Mouse (Mus musculus) MEL (cell line): ENCODE measurements around the gene Cyb5d1. TPM values are rescaled to one million over a fixed set of nuclear protein-coding genes. Genes with fewer than 3 reads are reported as not detected.

Experiments
- DNase-seq: peaks from one replicate; pipeline ENCODE4 v3.0.0; 2011; ENCODE audit warnings: low read depth, low spot score
- H3K27ac ChIP-seq: 2 replicates; pipeline ENCODE4 v1.5.1; 2012; ENCODE audit warnings: low read depth, mild to moderate bottlenecking, control low read depth, low read length, moderate library complexity; ENCODE audit not compliant: control insufficient read depth
- H3K27me3 ChIP-seq, 2 experiments: fragments of 150-350 bp in 1 of 2; sonication (generic) in 1 of 2; 2 replicates each; pipeline ENCODE4 v1.6.1; 2012; ENCODE audit warnings: low read length in 2 of 2, mild to moderate bottlenecking in 2 of 2, improper control_type of control experiment in 1 of 2, moderate library complexity in 1 of 2; ENCODE audit not compliant: insufficient read depth in 2 of 2, control insufficient read depth in 1 of 2
- H3K36me3 ChIP-seq, 2 experiments: 2 replicates each; pipeline ENCODE4 v1.6.1; 2012 to 2014; ENCODE audit warnings: low read length in 2 of 2, improper control_type of control experiment in 1 of 2, inconsistent platforms in 1 of 2, mild to moderate bottlenecking in 1 of 2; ENCODE audit not compliant: insufficient read depth in 2 of 2, control insufficient read depth in 1 of 2
- H3K4me1 ChIP-seq, 2 experiments: fragments of 150-350 bp in 1 of 2; sonication (generic) in 1 of 2; 2 replicates each; pipeline ENCODE4 v1.6.1; 2012; ENCODE audit warnings: low read length in 2 of 2, improper control_type of control experiment in 1 of 2, mild to moderate bottlenecking in 1 of 2; ENCODE audit not compliant: insufficient read depth in 2 of 2, control insufficient read depth in 1 of 2
- H3K4me3 ChIP-seq, 2 experiments: fragments of 150-350 bp in 1 of 2; sonication (generic) in 1 of 2; 2 replicates each; pipeline ENCODE4 v1.5.1; 2012; ENCODE audit warnings: low read depth in 2 of 2, low read length in 2 of 2, mild to moderate bottlenecking in 2 of 2, moderate library complexity in 2 of 2, control low read depth in 1 of 2, improper control_type of control experiment in 1 of 2; ENCODE audit not compliant: control insufficient read depth in 1 of 2, insufficient read depth in 1 of 2
- H3K79me2 ChIP-seq: 2 replicates; pipeline ENCODE4 v1.6.1; 2012; ENCODE audit warnings: mild to moderate bottlenecking, low read length, moderate library complexity; ENCODE audit not compliant: control insufficient read depth, poor library complexity, insufficient read depth
- H3K9ac ChIP-seq: 2 replicates; pipeline ENCODE4 v1.6.1; 2012; ENCODE audit warnings: low read depth, mild to moderate bottlenecking, control low read depth, low read length, moderate library complexity; ENCODE audit not compliant: control insufficient read depth, poor library complexity, severe bottlenecking
- H3K9me3 ChIP-seq: fragments of 150-350 bp; sonication (generic); replicated peaks from 2 replicates; pipeline ENCODE4 v1.6.1; 2012; ENCODE audit warnings: mild to moderate bottlenecking, low read length, improper control_type of control experiment, moderate library complexity; ENCODE audit not compliant: insufficient read depth
- BHLHE40 ChIP-seq: IDR thresholded peaks from 2 replicates; pipeline ENCODE4 v1.6.1; 2012; ENCODE audit warnings: low read depth, mild to moderate bottlenecking, inconsistent platforms, low read length, improper control_type of control experiment, borderline replicate concordance
- CHD1 ChIP-seq: IDR thresholded peaks from 2 replicates; pipeline ENCODE4 v1.6.1; 2012; ENCODE audit warnings: low read depth, mild to moderate bottlenecking, inconsistent platforms, low read length, improper control_type of control experiment
- CHD2 ChIP-seq: IDR thresholded peaks from 2 replicates; pipeline ENCODE4 v1.6.1; 2011; ENCODE audit warnings: low read length, improper control_type of control experiment
- E2F4 ChIP-seq: IDR thresholded peaks from 2 replicates; pipeline ENCODE4 v1.6.1; 2011; ENCODE audit warnings: low read depth, low read length, improper control_type of control experiment, borderline replicate concordance
- ETS1 ChIP-seq: IDR thresholded peaks from 2 replicates; pipeline ENCODE4 v1.6.1; 2012; ENCODE audit warnings: low read depth, mild to moderate bottlenecking, inconsistent platforms, low read length, improper control_type of control experiment, moderate library complexity
- HCFC1 ChIP-seq: IDR thresholded peaks from 2 replicates; pipeline ENCODE4 v1.6.1; 2012; ENCODE audit warnings: low read depth, mild to moderate bottlenecking, inconsistent platforms, low read length, improper control_type of control experiment, moderate library complexity
- JUND ChIP-seq: IDR thresholded peaks from 2 replicates; pipeline ENCODE4 v1.6.1; 2011; ENCODE audit warnings: low read depth, mild to moderate bottlenecking, improper control_type of control experiment, low read length
- KAT2A ChIP-seq: conservative IDR thresholded peaks from 2 replicates; pipeline ENCODE4 v1.6.1; 2012; ENCODE audit warnings: low read depth, low read length, improper control_type of control experiment, inconsistent platforms
- MAFK ChIP-seq: IDR thresholded peaks from 2 replicates; pipeline ENCODE4 v1.6.1; 2011; ENCODE audit warnings: low read depth, mild to moderate bottlenecking, low read length, improper control_type of control experiment, borderline replicate concordance
- MAX ChIP-seq: IDR thresholded peaks from 2 replicates; pipeline ENCODE4 v1.6.1; 2011; ENCODE audit warnings: low read length, improper control_type of control experiment
- MAZ ChIP-seq: IDR thresholded peaks from 2 replicates; pipeline ENCODE4 v1.6.1; 2012; ENCODE audit warnings: low read depth, mild to moderate bottlenecking, inconsistent platforms, low read length, improper control_type of control experiment
- MEF2A ChIP-seq: IDR thresholded peaks from 2 replicates; pipeline ENCODE4 v1.6.1; 2014; ENCODE audit warnings: low read depth, mild to moderate bottlenecking, inconsistent platforms, low read length, improper control_type of control experiment; ENCODE audit not compliant: poor library complexity, insufficient replicate concordance, severe bottlenecking; ENCODE audit errors: extremely low read depth
- MXI1 ChIP-seq: IDR thresholded peaks from 2 replicates; pipeline ENCODE4 v1.6.1; 2011; ENCODE audit warnings: mild to moderate bottlenecking, low read depth, low read length, improper control_type of control experiment
- MYB ChIP-seq: IDR thresholded peaks from 2 replicates; pipeline ENCODE4 v1.6.1; 2011; ENCODE audit warnings: mild to moderate bottlenecking, low read depth, low read length, improper control_type of control experiment
- MYC ChIP-seq: IDR thresholded peaks from 2 replicates; pipeline ENCODE4 v1.6.1; 2011; ENCODE audit warnings: low read depth, mild to moderate bottlenecking, low read length, improper control_type of control experiment, moderate library complexity
- NELFE ChIP-seq: IDR thresholded peaks from 2 replicates; pipeline ENCODE4 v1.6.1; 2011; ENCODE audit warnings: low read depth, low read length, improper control_type of control experiment
- NRF1 ChIP-seq: IDR thresholded peaks from 2 replicates; pipeline ENCODE4 v1.6.1; 2014; ENCODE audit warnings: low read depth, mild to moderate bottlenecking, inconsistent platforms, low read length, improper control_type of control experiment, moderate library complexity; ENCODE audit not compliant: poor library complexity, insufficient read depth, severe bottlenecking
- POLR2A ChIP-seq, 2 experiments: IDR thresholded peaks; 2 replicates each; pipeline ENCODE4 v1.6.1; 2011 to 2012; ENCODE audit warnings: low read length in 2 of 2, mild to moderate bottlenecking in 2 of 2, control low read depth in 1 of 2, improper control_type of control experiment in 1 of 2, low read depth in 1 of 2, moderate library complexity in 1 of 2; ENCODE audit not compliant: control insufficient read depth in 1 of 2, insufficient read depth in 1 of 2, poor library complexity in 1 of 2
- POLR2AphosphoS5 ChIP-seq: IDR thresholded peaks from 2 replicates; pipeline ENCODE4 v1.6.1; 2012; ENCODE audit warnings: low read depth, borderline replicate concordance, mild to moderate bottlenecking, inconsistent platforms, low read length, moderate library complexity, mixed read lengths
- SIN3A ChIP-seq: IDR thresholded peaks from 2 replicates; pipeline ENCODE4 v1.6.1; 2012; ENCODE audit warnings: low read length, improper control_type of control experiment, inconsistent platforms
- TBP ChIP-seq: IDR thresholded peaks from 2 replicates; pipeline ENCODE4 v1.8.0; 2011; ENCODE audit warnings: low read depth, low read length, improper control_type of control experiment
- TCF12 ChIP-seq: IDR thresholded peaks from 2 replicates; pipeline ENCODE4 v1.6.1; 2014; ENCODE audit warnings: low read depth, mild to moderate bottlenecking, inconsistent platforms, low read length, improper control_type of control experiment, moderate library complexity
- UBTF ChIP-seq: IDR thresholded peaks from 2 replicates; pipeline ENCODE4 v1.6.1; 2012; ENCODE audit warnings: low read depth, mild to moderate bottlenecking, inconsistent platforms, low read length, improper control_type of control experiment, moderate library complexity, borderline replicate concordance; ENCODE audit not compliant: insufficient read depth
- ZMIZ1 ChIP-seq: IDR thresholded peaks from 2 replicates; pipeline ENCODE4 v1.6.1; 2012; ENCODE audit warnings: low read depth, mild to moderate bottlenecking, inconsistent platforms, low read length, improper control_type of control experiment, moderate library complexity
- polyA plus RNA-seq, 2 experiments: library from polyadenylated mRNA; stranded (reverse) in 1 of 2; unstranded in 1 of 2; fragments of >175 nt in 1 of 2; fragments of >200 nt in 1 of 2; gene quantifications; 2 replicates each; pipeline versions ENCODE4 v1.2.1 to v1.2.4; 2012; ENCODE audit warnings: low replicate concordance in 2 of 2, low read depth in 1 of 2; ENCODE audit not compliant: insufficient read length in 2 of 2, insufficient read depth in 1 of 2, missing spikeins in 1 of 2
- total RNA-seq: library from RNA; depleted of rRNA; stranded (reverse); fragments of 300-350 nt; gene quantifications from 2 replicates; pipeline ENCODE4 v1.2.3, GENCODE M21; 2012

Cyb5d1 gene
- total and polyA plus RNA-seq, 3 experiments = 21.3 to 39.6 TPM; not detected in 1

DNA sequence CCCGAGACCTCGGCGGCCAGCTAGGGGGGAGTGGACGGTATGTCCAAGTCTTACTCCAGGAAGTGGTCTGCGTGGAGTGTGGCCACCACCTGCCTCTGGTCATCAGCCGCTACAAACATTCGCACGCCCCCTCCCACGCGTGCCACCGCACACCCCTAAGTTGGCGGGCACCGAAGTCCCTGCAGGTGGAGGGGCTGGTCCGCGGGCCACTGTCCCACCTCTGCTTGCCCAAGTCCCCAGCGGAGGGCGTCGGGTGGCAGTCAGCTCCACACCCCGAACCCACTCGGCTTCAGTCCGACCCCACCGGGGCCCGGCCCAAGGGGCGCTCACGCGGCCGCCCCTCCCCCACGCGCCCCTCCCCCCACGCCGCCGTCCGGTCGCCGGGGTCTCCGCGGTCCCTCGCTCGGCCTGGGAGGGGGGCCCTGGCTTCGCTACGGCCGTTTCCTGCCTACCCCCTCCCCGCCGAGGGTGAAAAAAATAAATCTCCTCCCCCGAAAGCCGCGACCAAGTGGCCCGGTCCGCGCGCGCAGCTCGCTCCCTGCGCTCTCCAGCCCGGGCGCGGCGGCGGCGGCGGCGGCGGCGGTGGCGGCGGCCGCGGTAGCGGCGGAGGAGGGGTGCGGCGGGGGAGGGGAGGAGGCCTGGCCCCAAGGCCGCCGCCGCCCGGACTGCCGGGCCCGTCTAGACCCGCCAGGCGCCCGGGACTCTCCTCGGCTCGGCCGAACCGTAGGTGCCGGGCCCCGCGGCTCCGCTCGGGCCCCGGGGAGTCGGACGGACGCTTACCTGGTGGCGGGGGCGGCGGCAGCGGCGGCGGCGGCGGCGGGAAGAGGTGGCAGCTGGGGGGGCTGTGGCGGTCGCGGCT, 26.8 kb downstream of the Cyb5d1 start:
- Histone ChIP-seq H3K27ac (peak overlapping the region; percentile 45), H3K4me1 (peaks cover 13 to 43% of the 10 kb centered on the region in 2 experiments), H3K79me2 (peaks cover 15% of the 10 kb centered on the region), H3K36me3 (peaks cover 0 to 24% of the 10 kb centered on the region in 2 experiments; a peak in 2 of 4 replicates), H3K27me3 (no peaks in the 10 kb centered on the region), H3K4me3 (peak overlapping the region; percentile 50 to 76), H3K9me3 (no peaks in the 10 kb centered on the region), H3K9ac (peak overlapping the region; percentile 88)
- peak; percentile 29; the same call in 1 of the 2 replicates for TF ChIP-seq NRF1
- 0 out of 2 replicates have a peak, but pooled peaks have one; percentile 4 for TF ChIP-seq TCF12
- peak; percentile 10; the same call in 1 of the 2 replicates for TF ChIP-seq MAZ
- TF ChIP-seq NELFE = peak; percentile 31; the same call in 1 of the 2 replicates
- TF ChIP-seq MAX = 0 out of 2 replicates have a peak, but pooled peaks have one; percentile 9
- peak; percentile 53; the same call in 1 of the 2 replicates for TF ChIP-seq CHD2
- TF ChIP-seq POLR2A (IDR thresholded peaks at IDR 0.05; ENCODE audit: control insufficient read depth in 1 of 2, insufficient read depth in 1 of 2, low read depth in 1 of 2, low read length in 2 of 2, poor library complexity in 1 of 2) = peak; percentile 22 to 36; a peak in 1 of 4 replicates
- TF ChIP-seq KAT2A = no peak
- 0 out of 2 replicates have a peak, but pooled peaks have one; percentile 33 for TF ChIP-seq ZMIZ1
- TF ChIP-seq TBP = no peak
- TF ChIP-seq UBTF = 0 out of 2 replicates have a peak, but pooled peaks have one; percentile 23
- no peak for TF ChIP-seq BHLHE40
- peak; percentile 49 for DNase-seq

DNA sequence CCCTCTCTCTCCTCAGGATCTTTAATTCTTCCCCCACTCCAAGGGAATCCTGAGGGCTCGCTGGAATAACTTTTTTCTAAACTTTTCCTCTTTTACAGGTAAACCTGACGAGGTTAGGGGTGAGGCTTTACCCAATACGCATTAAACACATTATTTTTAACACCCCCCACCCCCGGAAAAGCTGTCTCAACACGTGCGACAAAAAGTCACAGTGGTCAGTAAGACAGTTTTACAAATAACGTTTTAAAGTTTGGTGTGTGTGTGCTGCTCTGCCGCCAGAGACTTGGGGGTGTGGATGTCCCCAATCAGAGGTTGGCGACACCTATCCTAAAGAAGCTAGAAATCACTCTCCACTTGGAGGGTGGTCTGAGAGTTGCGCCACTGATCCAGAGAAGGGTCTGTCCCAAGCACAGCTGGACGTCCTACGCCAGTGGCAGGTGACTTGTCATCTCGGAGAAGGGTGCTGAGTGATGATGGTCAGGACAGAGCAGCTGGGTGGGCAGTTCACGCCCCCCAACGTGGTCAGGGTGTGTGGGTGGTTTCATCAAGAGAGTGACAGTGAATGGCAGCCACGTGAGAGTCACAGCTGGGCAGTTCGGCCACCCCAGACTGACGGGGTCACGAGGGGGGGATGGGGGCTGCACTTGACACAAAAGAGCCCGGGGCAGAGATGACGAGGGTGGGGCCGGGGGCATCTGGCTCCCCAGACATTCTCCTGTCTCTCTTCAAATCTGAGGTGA, 27.6 kb downstream of the Cyb5d1 start:
- Histone ChIP-seq H3K36me3 (peaks cover 0 to 20% of the 10 kb centered on the region in 2 experiments; a peak in 2 of 4 replicates), H3K4me3 (peak overlapping the region; percentile 50 to 76), H3K27ac (peak overlapping the region; percentile 83), H3K27me3 (no peaks in the 10 kb centered on the region), H3K9ac (peak overlapping the region; percentile 88), H3K79me2 (peaks cover 15% of the 10 kb centered on the region), H3K4me1 (peaks cover 13 to 36% of the 10 kb centered on the region in 2 experiments), H3K9me3 (no peaks in the 10 kb centered on the region)
- TF ChIP-seq BHLHE40 (peak; percentile 46; the same call in 1 of the 2 replicates), JUND (no peak), MAX (peak; percentile 58; the same call in 1 of the 2 replicates), MEF2A (no peak), ETS1 (peak; percentile 16; the same call in 1 of the 2 replicates), UBTF (no peak), MYC (peak; percentile 43; the same call in 1 of the 2 replicates), HCFC1 (0 out of 2 replicates have a peak, but pooled peaks have one; percentile 18), MAFK (no peak), MAZ (peak; percentile 60), MYB (0 out of 2 replicates have a peak, but pooled peaks have one; percentile 17), SIN3A (peak; percentile 42), POLR2AphosphoS5 (no peak), MXI1 (peak; percentile 79), E2F4 (no peak), CHD1 (peak; percentile 86; the same call in 1 of the 2 replicates)
- DNase-seq = peak; percentile 58
